Mouse (Mus musculus) midbrain, embryonic 14.5 days (tissue): ENCODE measurements around the gene Plcxd1. TPM values are rescaled to one million over a fixed set of nuclear protein-coding genes. Genes with fewer than 3 reads are reported as not detected.
A peak's percentile ranks its signal among the peaks of the same experiment; 100 is the strongest.
"Not testable (repeated sequence)": the region's sequence is repeated elsewhere in the genome, so short reads cannot be mapped to it uniquely, and the experiment has no call there.

ENCODE experiments used
- ATAC-seq: fragments of 200-750 bp; cut with Nextera tagmentation; 2 replicates; pipeline ENCODE4 v1.8.0; 2017; ENCODE audit warnings: moderate number of reproducible peaks, moderate library complexity; ENCODE audit not compliant: low FRiP score, low TSS enrichment
- DNase-seq: peaks from one replicate; pipeline ENCODE4 v3.0.0-alpha.2; 2015
- H3K27ac ChIP-seq: fragments of 300-500 bp; sonication (generic); replicated peaks from 2 replicates; pipeline ENCODE4 v1.5.1; 2014; ENCODE audit warnings: mild to moderate bottlenecking, low read depth, low read length, moderate library complexity
- H3K27me3 ChIP-seq: fragments of 300-500 bp; sonication (generic); 2 replicates; pipeline ENCODE4 v1.6.1; 2014; ENCODE audit warnings: low read length, control low read depth, mixed read lengths; ENCODE audit not compliant: control insufficient read depth, insufficient read depth
- H3K36me3 ChIP-seq: fragments of 300-500 bp; sonication (generic); 2 replicates; pipeline ENCODE4 v1.6.1; 2014; ENCODE audit warnings: low read length, control low read depth; ENCODE audit not compliant: control insufficient read depth, insufficient read depth
- H3K4me1 ChIP-seq: fragments of 300-500 bp; sonication (generic); 2 replicates; pipeline ENCODE4 v1.6.1; 2014; ENCODE audit warnings: mild to moderate bottlenecking, antibody characterized with exemption, low read length, control low read depth; ENCODE audit not compliant: control insufficient read depth, insufficient read depth
- H3K4me2 ChIP-seq: fragments of 300-500 bp; sonication (generic); 2 replicates; pipeline ENCODE4 v1.6.1; 2014; ENCODE audit warnings: mild to moderate bottlenecking, low read length, moderate library complexity
- H3K4me3 ChIP-seq: fragments of 300-500 bp; sonication (generic); replicated peaks from 2 replicates; pipeline ENCODE4 v1.5.1; 2014; ENCODE audit warnings: low read depth, low read length
- H3K9ac ChIP-seq: fragments of 300-500 bp; sonication (generic); replicated peaks from 2 replicates; pipeline ENCODE4 v1.6.1; 2014; ENCODE audit warnings: mild to moderate bottlenecking, low read length, moderate library complexity
- H3K9me3 ChIP-seq: fragments of 300-500 bp; sonication (generic); 2 replicates; pipeline ENCODE4 v1.6.1; 2016; ENCODE audit warnings: low read length, control low read depth, mixed read lengths; ENCODE audit not compliant: control insufficient read depth
- WGBS: fragments of 180-500 bp; shearing (Covaris S2); extraction: QIAGEN DNeasy Blood & Tissue Kit; methylation state at CpG from one replicate; pipeline ENCODE4 v1.1.7; 2014; 5-methylcytosine and 5-hydroxymethylcytosine counted together
- polyA plus RNA-seq: library from polyadenylated mRNA; unstranded; fragments of >200 nt; fragmentation: Nextera tagmentation; extraction: Ambion mirVana; gene quantifications from 2 replicates; pipeline ENCODE4 v1.2.1, GENCODE M21; 2014

Plcxd1 gene
- polyA plus RNA-seq, 1 experiment from 2014 or later, result 1.9 TPM

GRCm38 (mm10) chr5:110104616-110105380 is 5.0 kb downstream of the Plcxd1 start:
- 95% methylated on average over 36 of the region's 36 CpGs for WGBS

GRCm38 (mm10) chr5:110106140-110106871 is 6.5 kb downstream of the Plcxd1 start:
- peak overlapping the region; percentile 68 for H3K4me3 ChIP-seq
- DNase-seq (no peak), ATAC-seq (no peak)
- WGBS, result 95% methylated on average over 26 of the region's 26 CpGs
- H3K9me3 ChIP-seq, result no peaks in the 10 kb centered on the region
- peak overlapping the region; percentile 87 for H3K4me2 ChIP-seq
- H3K4me1 ChIP-seq, result peaks cover 25% of the 10 kb centered on the region
- H3K36me3 ChIP-seq, result peaks cover 41% of the 10 kb centered on the region
- no peak overlapping the region; the same call in 1 of the 2 replicates for H3K27ac ChIP-seq
- 0 out of 2 replicates have a peak, but pooled peaks cover 5% of the 10 kb centered on the region for H3K27me3 ChIP-seq
- H3K9ac ChIP-seq, result no peak overlapping the region

More at GRCm38 (mm10) chr5:110104616-110105380, 5.0 kb downstream of the Plcxd1 start:
- H3K4me3 ChIP-seq, result no peak overlapping the region
- H3K4me1 ChIP-seq, result peaks cover 28% of the 10 kb centered on the region
- H3K27me3 ChIP-seq, result 0 out of 2 replicates have a peak, but pooled peaks cover 5% of the 10 kb centered on the region
- H3K27ac ChIP-seq, result no peak overlapping the region
- ATAC-seq (no peak), DNase-seq (no peak)
- H3K4me2 ChIP-seq, result no peak overlapping the region
- no peaks in the 10 kb centered on the region for H3K9me3 ChIP-seq
- H3K9ac ChIP-seq, result no peak overlapping the region
- H3K36me3 ChIP-seq, result peaks cover 41% of the 10 kb centered on the region

DNA sequence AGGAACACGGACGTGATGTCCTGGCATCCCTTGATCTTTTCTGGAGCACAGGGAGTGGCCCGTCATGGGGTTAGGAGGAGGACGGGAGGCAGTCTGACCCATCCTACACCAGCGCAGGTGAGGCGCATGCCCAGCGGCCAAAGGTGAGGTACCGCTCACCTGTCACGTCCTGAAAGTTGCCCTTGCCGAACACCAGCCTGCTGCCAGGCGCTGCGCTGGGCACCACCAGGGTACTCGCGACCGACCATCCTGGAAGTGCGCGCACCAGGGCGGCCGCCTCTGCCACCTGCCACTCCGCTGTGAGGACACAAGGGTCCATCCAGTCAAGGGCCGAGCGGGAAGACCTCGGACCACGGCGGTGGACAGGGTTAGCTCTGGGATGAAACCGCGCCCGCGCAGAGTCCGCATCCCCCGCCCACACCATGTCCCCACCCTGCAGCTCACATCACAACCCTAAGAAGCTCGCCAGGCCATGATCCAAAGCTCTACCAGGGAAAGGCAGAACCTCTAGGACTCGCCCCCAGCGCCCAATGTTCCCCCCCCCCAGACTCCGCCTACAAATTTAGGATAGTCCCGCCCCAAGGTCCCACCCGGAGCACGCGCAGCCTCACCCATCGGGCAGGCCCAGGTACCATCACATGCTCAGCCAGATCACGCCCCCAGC is 7.3 kb downstream of the Plcxd1 start:
- H3K36me3 ChIP-seq, result peaks cover 41% of the 10 kb centered on the region
- H3K4me3 ChIP-seq, result peak overlapping the region; percentile 68
- DNase-seq (no peak), ATAC-seq (peak; percentile 15; the same call in 1 of the 2 replicates)
- no peaks in the 10 kb centered on the region for H3K9me3 ChIP-seq
- peaks cover 18% of the 10 kb centered on the region for H3K4me1 ChIP-seq
- peak overlapping the region; percentile 87 for H3K4me2 ChIP-seq
- WGBS, result 18% methylated on average over 41 of the region's 41 CpGs
- H3K9ac ChIP-seq, result peak overlapping the region; percentile 71
- H3K27me3 ChIP-seq, result 0 out of 2 replicates have a peak, but pooled peaks cover 5% of the 10 kb centered on the region
- peak overlapping the region; percentile 95 for H3K27ac ChIP-seq

DNA sequence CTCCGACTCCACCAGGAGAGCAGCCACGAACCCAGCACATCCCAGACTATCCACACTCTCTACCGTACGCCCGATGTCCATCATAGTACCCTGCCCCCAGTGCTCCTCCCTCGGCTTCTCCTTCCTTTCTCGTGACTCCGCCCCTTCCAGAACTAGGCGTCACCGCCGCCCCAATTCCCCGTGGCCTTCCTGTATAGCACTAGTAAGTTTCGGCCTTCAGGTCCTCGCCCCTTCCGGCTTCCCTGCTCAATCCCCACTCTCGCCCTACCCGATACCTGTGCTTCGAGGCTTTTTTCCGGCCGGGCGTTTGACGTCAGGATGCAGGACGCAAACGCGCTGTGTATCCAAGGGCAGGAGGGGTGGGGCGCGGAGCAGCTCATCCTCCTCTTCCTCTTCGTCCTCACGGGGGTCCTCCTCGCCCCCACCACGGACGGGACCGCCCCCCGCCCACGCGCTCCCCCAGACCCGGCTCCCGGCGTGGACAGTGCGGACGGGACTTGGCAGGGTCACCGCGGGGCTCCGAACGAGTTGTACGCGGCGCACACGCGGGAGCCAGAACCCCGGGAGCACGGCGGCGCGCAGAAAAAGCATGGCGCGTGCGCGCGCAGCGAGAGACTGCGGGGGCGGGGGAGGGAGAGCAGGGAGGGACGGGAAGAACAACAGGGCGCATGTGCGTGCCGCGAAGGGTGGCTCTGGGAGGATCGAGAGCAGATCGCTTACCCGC is 8.0 kb downstream of the Plcxd1 start, which contains the start of gene Gtpbp6:
Gene Gtpbp6, minus strand, starts transcription at position 617 of the 724 bp plus-strand sequence.
- DNase-seq, result peak; percentile 98
- Histone ChIP-seq H3K4me2 (peak within 1 kb of the TSS; percentile 87), H3K4me3 (peak within 1 kb of the TSS; percentile 68), H3K4me1 (peaks cover 17% of the 10 kb centered on the region), H3K9ac (peak within 1 kb of the TSS; percentile 71), H3K9me3 (no peaks in the 10 kb centered on the region), H3K36me3 (peaks cover 43% of the 10 kb centered on the region), H3K27ac (peak within 1 kb of the TSS; percentile 95), H3K27me3 (no peaks in the 10 kb centered on the region)
- under 1% methylated on average over 71 of the region's 71 CpGs for WGBS
- peak; percentile 85 for ATAC-seq

DNA sequence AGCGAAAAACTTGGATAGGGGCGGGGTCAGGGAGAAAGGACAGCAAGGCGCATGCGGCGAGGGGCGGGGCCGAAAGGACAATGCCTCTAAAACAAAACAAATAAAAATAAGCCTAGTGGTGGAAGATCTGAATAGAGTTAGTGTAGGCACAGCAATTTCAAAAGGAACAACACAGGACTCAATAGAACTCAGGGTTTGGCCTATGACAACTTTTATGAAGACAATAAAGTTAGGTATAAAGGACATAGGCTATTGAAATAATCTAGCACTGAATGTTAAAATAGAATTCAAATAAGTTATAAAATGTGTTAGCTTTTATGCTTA is 8.5 kb downstream of the Plcxd1 start:
- Histone ChIP-seq H3K9ac (no peak overlapping the region), H3K9me3 (no peaks in the 10 kb centered on the region), H3K4me1 (peaks cover 17% of the 10 kb centered on the region), H3K27me3 (no peaks in the 10 kb centered on the region), H3K36me3 (peaks cover 43% of the 10 kb centered on the region), H3K4me3 (peak overlapping the region; percentile 68), H3K27ac (peak overlapping the region; percentile 95), H3K4me2 (peak overlapping the region; percentile 87)
- DNase-seq (no peak), ATAC-seq (no peak)
- WGBS, result 0% methylated on average over 7 of the region's 7 CpGs

DNA sequence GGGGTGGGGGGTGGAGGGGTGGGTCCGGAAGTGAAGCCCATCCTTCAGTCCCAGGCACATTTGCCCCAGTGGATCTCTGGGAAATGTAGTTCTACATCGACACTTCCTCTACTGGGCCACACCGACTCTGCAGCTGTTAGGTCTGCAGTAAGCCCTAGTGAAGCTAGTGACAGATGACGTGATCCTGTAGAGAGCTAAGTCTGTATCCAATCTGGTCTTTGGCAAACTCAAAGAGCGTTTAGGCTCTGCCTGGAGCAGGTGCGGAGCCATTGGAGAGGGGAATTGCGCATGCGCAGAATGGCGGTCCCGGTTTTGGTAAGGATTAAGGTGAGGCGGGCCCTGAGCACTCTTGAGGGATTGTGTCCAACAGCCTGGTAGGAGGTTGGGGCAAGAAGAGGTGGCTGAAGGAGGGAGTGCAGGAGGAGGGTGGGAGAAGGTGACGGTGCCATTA is 10.2 kb downstream of the Plcxd1 start, which contains the start of gene Zfp605:
Gene Zfp605, plus strand, starts transcription at position 102 of the 451 bp plus-strand sequence.
- H3K27me3 ChIP-seq, result no peaks in the 10 kb centered on the region
- peaks cover 41% of the 10 kb centered on the region for H3K36me3 ChIP-seq
- peaks cover 17% of the 10 kb centered on the region for H3K4me1 ChIP-seq
- peak within 1 kb of the TSS; percentile 92 for H3K27ac ChIP-seq
- peak within 1 kb of the TSS; percentile 79 for H3K4me2 ChIP-seq
- peak within 1 kb of the TSS; percentile 74 for H3K9ac ChIP-seq
- H3K4me3 ChIP-seq, result peak within 1 kb of the TSS; percentile 53
- no peaks in the 10 kb centered on the region for H3K9me3 ChIP-seq
- ATAC-seq, result peak; percentile 71
- peak; percentile 95 for DNase-seq
- WGBS, result under 1% methylated on average over 12 of the region's 12 CpGs

GRCm38 (mm10) chr5:110122380-110122779 is 22.6 kb downstream of the Plcxd1 start:
- DNase-seq, H3K27ac ChIP-seq, H3K9ac ChIP-seq, H3K27me3 ChIP-seq, H3K4me1 ChIP-seq, H3K4me3 ChIP-seq, ATAC-seq, H3K4me2 ChIP-seq, H3K9me3 ChIP-seq: not testable (repeated sequence)
- 91% methylated on average over 3 of the region's 3 CpGs for WGBS
- peaks cover 60% of the 10 kb centered on the region for H3K36me3 ChIP-seq
